Mouse (Mus musculus) kidney, adult 2 months (tissue): ENCODE data around the gene Slc44a3. TPM values are rescaled to one million over a fixed set of nuclear protein-coding genes. Genes with fewer than 3 reads are reported as not detected.

Experiments used
- DNase-seq: peaks from one replicate; pipeline ENCODE4 v3.0.0; 2021
- H3K27ac ChIP-seq: fragments of 200-500 bp; 2 replicates; pipeline ENCODE4 v1.5.1; 2012; ENCODE audit warnings: low read depth, low read length, control low read depth, inconsistent platforms; ENCODE audit not compliant: insufficient read depth
- H3K27me3 ChIP-seq: fragments of 200-500 bp; replicated peaks from 2 replicates; pipeline ENCODE4 v1.6.1; 2012; ENCODE audit warnings: mild to moderate bottlenecking, moderate library complexity, low read length, inconsistent platforms; ENCODE audit not compliant: control insufficient read depth, insufficient read depth
- H3K36me3 ChIP-seq: fragments of 200-500 bp; 2 replicates; pipeline ENCODE4 v1.6.1; 2012; ENCODE audit warnings: mild to moderate bottlenecking, moderate library complexity, low read length, inconsistent platforms; ENCODE audit not compliant: control insufficient read depth, insufficient read depth
- H3K4me1 ChIP-seq: fragments of 200-500 bp; 2 replicates; pipeline ENCODE4 v1.6.1; 2011; ENCODE audit warnings: low read length; ENCODE audit not compliant: control insufficient read depth, insufficient read depth
- H3K4me3 ChIP-seq: fragments of 200-500 bp; 2 replicates; pipeline ENCODE4 v1.5.1; 2011; ENCODE audit warnings: mild to moderate bottlenecking, low read depth, low read length, control low read depth; ENCODE audit not compliant: insufficient read depth
- CTCF ChIP-seq: fragments of 200-500 bp; conservative IDR thresholded peaks from 2 replicates; pipeline ENCODE4 v1.5.1; 2011; ENCODE audit warnings: low read depth, mild to moderate bottlenecking, control low read depth, low read length, moderate library complexity, mixed read lengths; ENCODE audit not compliant: insufficient read depth, insufficient read length
- POLR2A ChIP-seq: fragments of 200-500 bp; IDR thresholded peaks from one replicate; pipeline ENCODE4 v1.6.1; 2011; ENCODE audit warnings: low read depth, low read length, control low read depth
- WGBS: fragments of 180-500 bp; shearing (Covaris S2); methylation state at CpG from one replicate; pipeline ENCODE4 v1.1.7; 2018; 5-methylcytosine and 5-hydroxymethylcytosine counted together
- polyA plus RNA-seq: library from polyadenylated mRNA; depleted of rRNA; stranded (reverse); fragments of >200 nt; gene quantifications from 2 replicates; pipeline ENCODE4 v1.2.3, GENCODE M21; 2012; rRNA removed

The Slc44a3 gene
- polyA plus RNA-seq, 1 experiment = 11.4 TPM

GRCm38 (mm10) chr3:121416171-121417154, 115.7 kb downstream of the Slc44a3 start:
- no peak for TF ChIP-seq CTCF
- no peak for TF ChIP-seq POLR2A
- Histone ChIP-seq H3K4me1 (peaks cover 20% of the 10 kb centered on the region), H3K27ac (peak overlapping the region; percentile 75), H3K36me3 (no peaks in the 10 kb centered on the region), H3K4me3 (no peak overlapping the region), H3K27me3 (no peaks in the 10 kb centered on the region)
- peak; percentile 81 for DNase-seq
- WGBS = 44% methylated on average over 5 of the region's 5 CpGs

GRCm38 (mm10) chr3:121411450-121411849, 120.8 kb downstream of the Slc44a3 start:
- WGBS = 78% methylated on average over 6 of the region's 6 CpGs
- Histone ChIP-seq H3K4me1 (peaks cover 4% of the 10 kb centered on the region; the same call in 1 of the 2 replicates), H3K4me3 (no peak overlapping the region), H3K27me3 (no peaks in the 10 kb centered on the region), H3K27ac (no peak overlapping the region), H3K36me3 (no peaks in the 10 kb centered on the region)
- TF ChIP-seq POLR2A (no peak), CTCF (no peak)
- no peak for DNase-seq

Other genes starting within 250 kb of the Slc44a3 start
- 2.5 and 2.7 TPM in 2 replicates for gene Tmem56, start 249.3 kb downstream of the Slc44a3 start, polyA plus RNA-seq
- 19.8 and 22.9 TPM in 2 replicates for gene Alg14, start 240.6 kb downstream of the Slc44a3 start, polyA plus RNA-seq
- gene Cnn3, start 105.9 kb downstream of the Slc44a3 start, polyA plus RNA-seq = 253 and 268 TPM in 2 replicates
- not detected in 2 replicates for gene 4930432M17Rik, start 138.4 kb upstream of the Slc44a3 start, polyA plus RNA-seq
- 16.8 and 17.4 TPM in 2 replicates for gene F3, start 191.1 kb upstream of the Slc44a3 start, polyA plus RNA-seq